Mouse (Mus musculus) CH12F3 (cell line): ENCODE data around the gene Slc13a2.

ENCODE experiments used
- in situ Hi-C: fragments of 300-500 bp; cut with MboI; formaldehyde crosslinking; loops from 2 replicates; pipeline ENCODE4 v1.14.3; 2020; ENCODE audit warnings: low sequenced_read_pairs

Slc13a2 gene

DNA sequence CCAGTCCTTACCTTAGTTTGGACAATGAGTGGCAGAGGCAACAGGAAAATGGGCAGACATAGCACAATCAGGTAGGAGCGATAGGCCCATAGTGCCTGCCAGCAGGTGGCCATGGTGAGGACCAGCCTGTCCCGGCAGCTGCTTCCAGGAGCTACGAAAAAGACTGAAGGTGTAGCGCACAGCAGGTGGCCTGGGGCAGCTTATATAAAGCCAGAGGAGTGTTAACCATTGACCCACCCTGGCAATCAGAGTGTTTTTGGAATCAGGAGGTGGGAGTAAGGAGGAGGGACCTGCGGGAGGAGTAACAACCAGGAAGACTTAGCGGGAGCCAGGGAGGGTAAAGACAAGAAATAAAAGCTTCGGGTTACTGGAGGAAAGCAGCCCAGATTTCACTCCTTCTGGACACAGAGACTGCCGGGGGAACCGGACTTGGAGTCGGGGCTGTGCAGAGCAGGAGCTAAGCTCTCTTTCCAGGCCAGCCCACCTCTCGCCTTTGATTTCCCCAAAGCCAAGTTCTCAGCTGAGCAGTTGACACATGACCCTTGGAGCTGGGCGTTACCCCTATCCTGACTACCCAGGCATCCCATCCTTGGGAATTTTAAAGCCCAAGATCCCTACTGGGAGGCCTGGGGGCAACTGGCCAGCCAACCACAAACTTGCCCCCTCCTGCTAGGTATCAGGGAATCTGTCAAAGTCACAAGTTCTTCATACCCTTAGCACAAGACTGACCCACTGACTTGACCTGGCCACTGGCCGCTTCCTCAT lies at the start of gene Slc13a2:
Gene Slc13a2, minus strand, starts transcription at position 163 of the 765 bp plus-strand sequence.
- in situ Hi-C loops, result no loop called here

GRCm38 (mm10) chr11:78471326-78472103 lies 49.5 kb upstream of the Slc13a2 start:
- in situ Hi-C loops, result no loop called here

DNA sequence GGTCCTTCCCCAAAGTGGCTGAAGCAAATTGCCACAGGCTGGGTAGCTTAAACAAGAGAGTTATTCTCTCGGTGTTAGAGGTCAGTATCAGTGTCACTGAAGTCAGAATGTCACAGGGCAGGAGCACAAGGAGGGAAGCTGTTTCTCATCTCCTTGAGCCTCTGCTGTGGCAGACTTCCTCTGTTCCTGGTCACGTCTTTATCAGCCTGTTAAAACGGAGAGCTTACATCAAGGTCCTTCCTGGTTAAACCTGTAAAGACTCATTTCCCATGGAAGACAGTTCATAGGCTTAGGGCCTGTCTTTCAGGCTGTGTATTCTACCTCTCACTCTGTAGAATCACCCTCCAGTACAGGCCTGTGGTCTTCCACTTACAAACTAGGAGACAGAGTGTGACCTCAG lies 45.9 kb upstream of the Slc13a2 start:
- in situ Hi-C loops, result no loop called here

GRCm38 (mm10) chr11:78467515-78467914 lies 45.5 kb upstream of the Slc13a2 start:
- in situ Hi-C loops, result no loop called here

- in situ Hi-C loops, result no loop called here
These were observed 44.4 kb upstream of the Slc13a2 start for GRCm38 (mm10) chr11:78466242-78466912.

GRCm38 (mm10) chr11:78465568-78466180 lies 43.7 kb upstream of the Slc13a2 start, which contains the start of gene Slc46a1:
Slc46a1 (plus strand) TSS chr11:78465697.
- in situ Hi-C loops, result no loop called here

DNA sequence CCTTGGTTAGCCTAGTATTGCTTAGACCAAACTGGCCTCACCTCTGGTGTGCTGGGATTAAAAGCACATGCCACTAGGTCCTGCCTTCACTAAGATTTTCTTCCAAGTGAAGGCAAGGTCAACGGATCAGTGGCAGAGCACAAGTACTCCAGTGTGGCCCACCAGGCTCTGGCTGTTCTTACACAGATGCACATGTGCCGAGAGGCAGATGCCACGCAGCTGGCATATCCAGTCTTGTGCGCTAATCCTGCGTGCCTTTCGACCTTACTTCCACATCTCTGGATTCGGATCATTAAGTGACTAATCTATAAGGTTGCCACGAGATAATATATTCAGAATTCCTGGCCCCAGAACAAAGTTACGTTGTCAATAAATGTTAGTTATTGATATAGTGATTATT lies 43.1 kb upstream of the Slc13a2 start:
- in situ Hi-C loops, result no loop called here

- in situ Hi-C loops, result no loop called here
These were observed 41.4 kb upstream of the Slc13a2 start for GRCm38 (mm10) chr11:78463286-78464036.

- in situ Hi-C loops, result no loop called here
These were observed 40.7 kb upstream of the Slc13a2 start for GRCm38 (mm10) chr11:78462669-78463068.

GRCm38 (mm10) chr11:78461894-78462293 lies 39.9 kb upstream of the Slc13a2 start:
- in situ Hi-C loops, result no loop called here

- in situ Hi-C loops, result no loop called here
These were observed 36.7 kb upstream of the Slc13a2 start for GRCm38 (mm10) chr11:78458740-78459139.

- in situ Hi-C loops, result no loop called here
These were observed 33.3 kb upstream of the Slc13a2 start for GRCm38 (mm10) chr11:78455308-78455707.

DNA sequence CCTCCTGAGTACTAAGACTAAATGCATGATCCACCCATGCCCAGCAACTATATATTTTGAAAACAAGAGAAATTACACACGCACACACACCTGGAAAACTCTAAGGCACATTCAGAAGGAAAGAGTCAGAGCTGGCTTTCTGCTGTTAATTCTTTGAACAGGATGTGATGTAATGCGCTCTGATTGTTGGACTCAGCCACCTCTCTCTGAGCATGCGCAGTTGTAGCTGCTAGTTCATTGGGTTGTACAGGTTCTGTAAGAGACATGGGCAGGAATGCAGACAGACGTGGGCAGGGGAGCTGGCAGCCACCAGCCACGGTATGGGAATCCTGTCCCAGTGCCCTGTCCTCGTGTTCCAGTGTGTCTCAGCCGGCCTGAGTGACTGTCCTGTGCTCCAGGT lies 32.3 kb upstream of the Slc13a2 start:
- in situ Hi-C loops, result no loop called here

GRCm38 (mm10) chr11:78453675-78454074 lies 31.7 kb upstream of the Slc13a2 start:
- in situ Hi-C loops, result no loop called here

- in situ Hi-C loops, result no loop called here
These were observed 28.3 kb upstream of the Slc13a2 start for GRCm38 (mm10) chr11:78450337-78450736.

GRCm38 (mm10) chr11:78448242-78448641 lies 26.2 kb upstream of the Slc13a2 start:
- in situ Hi-C loops, result no loop called here

DNA sequence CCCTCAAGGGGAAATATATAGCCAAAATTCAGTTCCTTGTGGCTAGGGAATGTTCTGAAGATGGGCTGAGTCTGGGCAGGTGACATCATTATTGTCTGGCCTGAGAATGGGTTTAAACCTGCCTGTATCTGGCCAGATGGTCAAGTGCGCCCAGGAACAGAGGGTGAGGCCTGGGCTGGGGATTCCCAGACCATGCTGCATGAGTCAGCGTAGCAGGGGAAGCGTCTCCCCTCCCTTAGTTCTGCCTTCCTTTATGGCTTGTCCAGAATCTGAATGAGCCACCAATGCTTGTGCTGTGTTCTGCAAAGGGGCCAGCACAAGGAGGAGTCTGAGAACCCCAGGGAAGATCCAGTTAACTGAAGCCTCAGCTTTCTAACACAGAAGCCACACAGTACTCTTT lies 25.2 kb upstream of the Slc13a2 start:
- in situ Hi-C loops, result no loop called here

- in situ Hi-C loops, result no loop called here
These were observed 21.1 kb upstream of the Slc13a2 start for GRCm38 (mm10) chr11:78443115-78443514.

GRCm38 (mm10) chr11:78438399-78438930 lies 16.4 kb upstream of the Slc13a2 start:
- in situ Hi-C loops, result no loop called here

GRCm38 (mm10) chr11:78437182-78437581 lies 15.2 kb upstream of the Slc13a2 start:
- in situ Hi-C loops, result no loop called here
